Mouse (Mus musculus): ENCODE measurements around the gene Scgb1b27. TPM values are rescaled to one million over a fixed set of nuclear protein-coding genes. Genes with fewer than 3 reads are reported as not detected.
"Not testable (repeated sequence)": the region's sequence is repeated elsewhere in the genome, so short reads cannot be mapped to it uniquely, and the experiment has no call there.

Gene Scgb1b27
- total RNA-seq (2017) = not detected in 2 replicates

GRCm38 (mm10) chr7:34021183-34021582, at the start of gene Scgb1b27:
Gene Scgb1b27 (plus strand): TSS chr7:34021483.
- not testable (repeated sequence) for ATAC-seq (ENCODE audit: extremely low read depth, insufficient number of reproducible peaks, low FRiP score, poor library complexity, severe bottlenecking)

- ATAC-seq (ENCODE audit: extremely low read depth, insufficient number of reproducible peaks, low FRiP score, poor library complexity, severe bottlenecking) = not testable (repeated sequence)
These were observed 39.0 kb upstream of the Scgb1b27 start for GRCm38 (mm10) chr7:33982281-33982680.

GRCm38 (mm10) chr7:34013842-34014241, 7.4 kb upstream of the Scgb1b27 start, which contains the start of gene Scgb2b27:
Gene Scgb2b27 (minus strand): TSS chr7:34013942.
- ATAC-seq (ENCODE audit: extremely low read depth, insufficient number of reproducible peaks, low FRiP score, poor library complexity, severe bottlenecking) = no peak

- ATAC-seq (ENCODE audit: extremely low read depth, insufficient number of reproducible peaks, low FRiP score, poor library complexity, severe bottlenecking) = no peak
These were observed 4.4 kb downstream of the Scgb1b27 start for GRCm38 (mm10) chr7:34025641-34026040.

GRCm38 (mm10) chr7:34027202-34027601, 5.9 kb downstream of the Scgb1b27 start:
- not testable (repeated sequence) for ATAC-seq (ENCODE audit: extremely low read depth, insufficient number of reproducible peaks, low FRiP score, poor library complexity, severe bottlenecking)

GRCm38 (mm10) chr7:34030026-34030425, 8.7 kb downstream of the Scgb1b27 start:
- ATAC-seq (ENCODE audit: extremely low read depth, insufficient number of reproducible peaks, low FRiP score, poor library complexity, severe bottlenecking) = no peak

GRCm38 (mm10) chr7:34034579-34034978, 13.3 kb downstream of the Scgb1b27 start:
- ATAC-seq (ENCODE audit: extremely low read depth, insufficient number of reproducible peaks, low FRiP score, poor library complexity, severe bottlenecking) = not testable (repeated sequence)

- not testable (repeated sequence) for ATAC-seq (ENCODE audit: extremely low read depth, insufficient number of reproducible peaks, low FRiP score, poor library complexity, severe bottlenecking)
These were observed 15.0 kb downstream of the Scgb1b27 start for GRCm38 (mm10) chr7:34036076-34036815.

GRCm38 (mm10) chr7:34068132-34068531, 46.8 kb downstream of the Scgb1b27 start:
- ATAC-seq (ENCODE audit: extremely low read depth, insufficient number of reproducible peaks, low FRiP score, poor library complexity, severe bottlenecking) = not testable (repeated sequence)

Other genes with a start within 250 kb of the Scgb1b27 start
- gene Scgb2b26, start 76.4 kb upstream of the Scgb1b27 start, total RNA-seq (2017) = not detected in 2 replicates
- gene Scgb2b27, start 7.5 kb upstream of the Scgb1b27 start, total RNA-seq (2017) = not detected in 2 replicates
- not detected in 2 replicates for gene Scgb1b30, start 73.9 kb downstream of the Scgb1b27 start, total RNA-seq (2017)
- gene Wtip, start 111.8 kb downstream of the Scgb1b27 start, total RNA-seq (2017) = not detected in 2 replicates
- gene Uba2, start 148.1 kb downstream of the Scgb1b27 start, total RNA-seq (2017) = 98.2 and 102 TPM in 2 replicates
- gene Pdcd2l, start 175.2 kb downstream of the Scgb1b27 start, total RNA-seq (2017) = 35.7 and 36.0 TPM in 2 replicates
- gene Gpi1, start 208.9 kb downstream of the Scgb1b27 start, total RNA-seq (2017) = 399 and 408 TPM in 2 replicates
- not detected in 2 replicates for gene Gm6096, start 229.6 kb downstream of the Scgb1b27 start, total RNA-seq (2017)

Data from neutrophil, adult 5-6 weeks (primary cell).